In genomic region chr2:140237245-140237644, GRCm38 (mm10) we compare ENCODE assay signal across 10 mouse cellular contexts.
DNase-seq lines count a peak whose midpoint lies in the region; ATAC-seq and TF ChIP-seq lines count a peak whose summit lies in the region.
"Had no signal": no experiment of that assay in that cellular context is flagged by ENCODE, and none has a peak within 500 bp of the region (broad histone marks: within the 10 kb centered on the region; RNA-seq: fewer than 3 reads in every experiment).

No protein-coding gene starts in this region.

- H3K4me2 ChIP-seq in heart, embryonic 15.5 days, result 0 out of 2 replicates have a peak overlapping the region, but pooled peaks have one; percentile 5
- no peak overlapping the region for H3K4me2 ChIP-seq in stomach, embryonic 14.5 days (replicated peaks; ENCODE audit: low read depth, low read length)
- H3K4me2 ChIP-seq in stomach, postnatal 0 days (replicated peaks; ENCODE audit: low read depth), result no peak overlapping the region
- no peak overlapping the region for H3K4me2 ChIP-seq in hindbrain, embryonic 16.5 days (ENCODE audit: low read length)
- H3K4me2 ChIP-seq: lung, embryonic 15.5 days had no signal

- no peaks in the 10 kb centered on the region for H3K27me3 ChIP-seq in heart, embryonic 15.5 days
- no peaks in the 10 kb centered on the region for H3K27me3 ChIP-seq in stomach, embryonic 14.5 days (ENCODE audit: control insufficient read depth, insufficient read depth, low read length)
- H3K27me3 ChIP-seq in stomach, postnatal 0 days (ENCODE audit: control insufficient read depth, insufficient read depth, low read length), result no peaks in the 10 kb centered on the region
- no peaks in the 10 kb centered on the region for H3K27me3 ChIP-seq in hindbrain, embryonic 16.5 days (replicated peaks; ENCODE audit: control insufficient read depth, insufficient read depth, low read length)
- H3K27me3 ChIP-seq: lung, embryonic 15.5 days had no signal

- H3K36me3 ChIP-seq in heart, embryonic 15.5 days, result no peaks in the 10 kb centered on the region
- no peaks in the 10 kb centered on the region for H3K36me3 ChIP-seq in stomach, embryonic 14.5 days (ENCODE audit: control insufficient read depth, insufficient read depth, low read length)
- H3K36me3 ChIP-seq in stomach, postnatal 0 days (ENCODE audit: control insufficient read depth, insufficient read depth, low read length), result no peaks in the 10 kb centered on the region
- H3K36me3 ChIP-seq in hindbrain, embryonic 16.5 days (ENCODE audit: control insufficient read depth, insufficient read depth, low read length), result no peaks in the 10 kb centered on the region
- H3K36me3 ChIP-seq: lung, embryonic 15.5 days had no signal

- intact Hi-C loops in heart, postnatal 10 days (cut with DNase I), result no loop called here

- no peak for ATAC-seq in heart, embryonic 15.5 days (replicated peaks; ENCODE audit: insufficient number of reproducible peaks, insufficient read depth, low FRiP score, low read depth)
- peak; percentile 56; the same call in 1 of the 2 replicates for ATAC-seq in stomach, embryonic 14.5 days (ENCODE audit: insufficient number of reproducible peaks, insufficient read depth, low FRiP score, low read depth)
- no peak for ATAC-seq in stomach, postnatal 0 days (ENCODE audit: low FRiP score, low TSS enrichment)
- ATAC-seq in hindbrain, embryonic 16.5 days, result peak; percentile 78

- no peak overlapping the region for H3K9ac ChIP-seq in heart, embryonic 15.5 days
- no peak overlapping the region for H3K9ac ChIP-seq in stomach, embryonic 14.5 days (replicated peaks; ENCODE audit: low read depth, low read length)
- no peak overlapping the region for H3K9ac ChIP-seq in stomach, postnatal 0 days (ENCODE audit: low read length)
- H3K9ac ChIP-seq in hindbrain, embryonic 16.5 days (ENCODE audit: low read depth, low read length), result no peak overlapping the region
- H3K9ac ChIP-seq: lung, embryonic 15.5 days had no signal

- no peak for DNase-seq in heart, postnatal 10 days
- DNase-seq in stomach, postnatal 0 days (ENCODE audit: low spot score), result no peak
- no peak for DNase-seq in cerebellum, postnatal 36 days
- no peak for DNase-seq in spleen, postnatal 36 days (ENCODE audit: low spot score in 2 of 2)
- DNase-seq in thymus, postnatal 0 days (ENCODE audit: low spot score), result no peak
- DNase-seq: cerebellum, adult 9-11 months had no signal

- no peak for TF ChIP-seq CTCF in stomach, postnatal 0 days (IDR thresholded peaks at IDR 0.05; ENCODE audit: low read depth)

- 44% methylated on average over 6 of the region's 6 CpGs for WGBS in heart, embryonic 15.5 days
- 47% methylated on average over 6 of the region's 6 CpGs for WGBS in stomach, embryonic 14.5 days
- WGBS in stomach, postnatal 0 days, result 56% methylated on average over 6 of the region's 6 CpGs
- WGBS in hindbrain, embryonic 16.5 days, result 57% methylated on average over 6 of the region's 6 CpGs

- H3K27ac ChIP-seq in heart, embryonic 15.5 days, result no peak overlapping the region
- no peak overlapping the region for H3K27ac ChIP-seq in stomach, embryonic 14.5 days (ENCODE audit: low read length)
- H3K27ac ChIP-seq in stomach, postnatal 0 days (replicated peaks), result no peak overlapping the region
- H3K27ac ChIP-seq in hindbrain, embryonic 16.5 days (ENCODE audit: low read depth, low read length), result no peak overlapping the region
- H3K27ac ChIP-seq: lung, embryonic 15.5 days had no signal

- no peaks in the 10 kb centered on the region for H3K9me3 ChIP-seq in heart, embryonic 15.5 days (replicated peaks)
- H3K9me3 ChIP-seq in stomach, embryonic 14.5 days (ENCODE audit: control insufficient read depth, low read depth, low read length), result no peaks in the 10 kb centered on the region
- no peaks in the 10 kb centered on the region for H3K9me3 ChIP-seq in stomach, postnatal 0 days (ENCODE audit: control insufficient read depth, low read length)
- H3K9me3 ChIP-seq in hindbrain, embryonic 16.5 days (ENCODE audit: control insufficient read depth, low read length), result no peaks in the 10 kb centered on the region
- H3K9me3 ChIP-seq: lung, embryonic 15.5 days had no signal

- H3K4me1 ChIP-seq in heart, embryonic 15.5 days (replicated peaks), result no peaks in the 10 kb centered on the region
- H3K4me1 ChIP-seq in stomach, embryonic 14.5 days (ENCODE audit: control insufficient read depth, insufficient read depth, low read length), result no peaks in the 10 kb centered on the region
- H3K4me1 ChIP-seq in stomach, postnatal 0 days (replicated peaks; ENCODE audit: control insufficient read depth, insufficient read depth), result no peaks in the 10 kb centered on the region
- no peaks in the 10 kb centered on the region for H3K4me1 ChIP-seq in hindbrain, embryonic 16.5 days (ENCODE audit: control insufficient read depth, insufficient read depth, low read depth, low read length)
- H3K4me1 ChIP-seq: lung, embryonic 15.5 days had no signal

- no peak overlapping the region for H3K4me3 ChIP-seq in heart, embryonic 15.5 days
- no peak overlapping the region for H3K4me3 ChIP-seq in stomach, embryonic 14.5 days (ENCODE audit: low read depth, low read length)
- no peak overlapping the region for H3K4me3 ChIP-seq in stomach, postnatal 0 days (ENCODE audit: low read depth, low read length)
- no peak overlapping the region for H3K4me3 ChIP-seq in hindbrain, embryonic 16.5 days (ENCODE audit: low read length)
- H3K4me3 ChIP-seq: lung, embryonic 15.5 days had no signal

- no peak for TF ChIP-seq EP300 in stomach, postnatal 0 days (optimal IDR thresholded peaks at IDR 0.05)

Comparison
In these comparisons a context has a peak if more than half of its experiments do, and no peak if none do; other contexts are left out.
1. ATAC-seq: peak in stomach, embryonic 14.5 days (single experiment) and hindbrain, embryonic 16.5 days (single experiment); none in heart, embryonic 15.5 days (single experiment) and stomach, postnatal 0 days (single experiment).